Mouse (Mus musculus) layer of hippocampus, adult 6 months (tissue): ENCODE results near the gene Akr1e1. TPM values are rescaled to one million over a fixed set of nuclear protein-coding genes. Genes with fewer than 3 reads are reported as not detected.

Experiments
- long read RNA-seq, 2 experiments: library from polyadenylated mRNA; unstranded; transcript quantifications; one replicate each; pipeline ENCODE4 v2.0.0; 2019 to 2020
- polyA plus RNA-seq: library from polyadenylated mRNA; unstranded; fragments of <200 nt; fragmentation: Nextera tagmentation; gene quantifications from 2 replicates; pipeline ENCODE4 v1.2.3, GENCODE M21; 2021

Gene Akr1e1
- polyA plus RNA-seq: 50.7 and 56.9 TPM in 2 replicates
- long read RNA-seq, experiment 1, transcript Akr1e1-201 (10 exons, 3,463 nt): major isoform, 68 of 75 reads
- long read RNA-seq, experiment 1, partial matches to known transcripts: 4 of 75 reads
- long read RNA-seq, experiment 1, other reads (novel, unspliced or antisense): 3 of 75 reads
- long read RNA-seq, experiment 2, transcript Akr1e1-201 (10 exons, 3,463 nt): major isoform, 170 of 181 reads
- long read RNA-seq, experiment 2, partial matches to known transcripts: 0 of 181 reads
- long read RNA-seq, experiment 2, other reads (novel, unspliced or antisense): 10 of 181 reads

DNA sequence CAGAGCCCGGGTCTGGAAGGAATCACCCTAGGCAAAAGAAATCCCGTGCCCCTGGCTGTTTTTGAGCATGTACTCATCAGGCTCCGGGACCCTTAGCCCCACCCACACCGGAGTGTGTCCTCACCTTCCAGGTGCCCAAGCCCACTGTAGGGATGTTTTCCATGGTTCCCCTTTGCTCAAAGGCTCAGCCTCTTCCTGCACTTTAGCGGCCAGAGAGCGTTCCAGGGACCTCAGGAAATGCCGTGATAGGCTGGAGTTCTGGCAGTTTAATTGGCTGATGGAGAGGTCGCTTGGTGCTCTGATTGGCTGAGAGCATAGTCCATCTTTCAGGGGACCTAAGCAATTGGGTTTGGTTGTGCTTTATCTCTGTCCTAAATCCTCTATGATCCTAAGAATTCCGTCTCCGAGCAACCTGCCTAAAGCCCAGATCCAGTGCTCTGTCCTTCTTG lies at the start of gene Akr1e1:
Gene Akr1e1 (minus strand): TSS at position 214 of the 449 bp plus-strand sequence.

DNA sequence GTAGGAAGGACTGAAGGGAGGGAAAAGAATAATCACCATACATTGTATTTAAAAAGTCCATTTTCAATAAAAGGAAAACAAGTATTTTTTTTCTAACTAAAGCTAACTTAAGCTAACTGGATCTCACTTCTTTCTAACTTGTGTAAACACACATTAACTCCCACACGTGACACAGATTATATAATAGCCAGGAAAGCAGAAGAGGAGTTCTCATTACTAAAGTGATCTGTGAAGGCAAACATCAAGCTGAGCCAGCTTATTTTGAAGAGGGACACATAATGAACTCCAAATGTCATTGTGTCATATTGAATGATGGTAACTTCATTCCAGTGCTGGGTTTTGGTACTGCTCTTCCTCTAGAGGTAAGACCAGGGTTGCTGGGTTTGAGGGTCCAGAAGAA lies 35.1 kb downstream of the Akr1e1 start, which contains the start of gene Akr1c21:
Gene Akr1c21 (plus strand): TSS at position 205 of the 400 bp plus-strand sequence.

Other genes with a start within 250 kb of the Akr1e1 start
- gene Akr1c6, start 174.9 kb downstream of the Akr1e1 start, polyA plus RNA-seq: not detected in 2 replicates
- not detected in 2 replicates for gene Akr1c20, start 85.8 kb downstream of the Akr1e1 start, polyA plus RNA-seq
- gene Akr1c21, start 35.1 kb downstream of the Akr1e1 start, polyA plus RNA-seq: not detected in 2 replicates